Mouse (Mus musculus) heart, postnatal 0 days (tissue): ENCODE data around the gene Gipc1. TPM values are rescaled to one million over a fixed set of nuclear protein-coding genes. Genes with fewer than 3 reads are reported as not detected.

ENCODE experiments used
- ATAC-seq: fragments of 200-750 bp; cut with Nextera tagmentation; 2 replicates; pipeline ENCODE4 v1.8.0; 2017; ENCODE audit warnings: low read depth, moderate number of reproducible peaks, moderate library complexity; ENCODE audit not compliant: insufficient read depth
- DNase-seq: peaks from one replicate; pipeline ENCODE4 v3.0.0-alpha.2; 2016; ENCODE audit warnings: low spot score
- H3K27ac ChIP-seq: fragments of 300-500 bp; sonication (generic); 2 replicates; pipeline ENCODE4 v1.5.1; 2014; ENCODE audit warnings: low read depth, mild to moderate bottlenecking
- H3K27me3 ChIP-seq: fragments of 300-500 bp; sonication (generic); 2 replicates; pipeline ENCODE4 v1.6.1; 2014; ENCODE audit warnings: low read length, mixed read lengths; ENCODE audit not compliant: control insufficient read depth, insufficient read depth
- H3K36me3 ChIP-seq: fragments of 300-500 bp; sonication (generic); replicated peaks from 2 replicates; pipeline ENCODE4 v1.6.1; 2014; ENCODE audit warnings: low read length, mixed read lengths; ENCODE audit not compliant: control insufficient read depth, insufficient read depth
- H3K4me1 ChIP-seq: fragments of 300-500 bp; sonication (generic); 2 replicates; pipeline ENCODE4 v1.6.1; 2014; ENCODE audit warnings: antibody characterized with exemption; ENCODE audit not compliant: control insufficient read depth, insufficient read depth
- H3K4me2 ChIP-seq: fragments of 300-500 bp; sonication (generic); 2 replicates; pipeline ENCODE4 v1.6.1; 2014; ENCODE audit warnings: low read depth, mild to moderate bottlenecking, low read length, moderate library complexity
- H3K4me3 ChIP-seq: fragments of 300-500 bp; sonication (generic); 2 replicates; pipeline ENCODE4 v1.5.1; 2014; ENCODE audit warnings: low read depth, low read length
- H3K9ac ChIP-seq: fragments of 300-500 bp; sonication (generic); replicated peaks from 2 replicates; pipeline ENCODE4 v1.6.1; 2014; ENCODE audit warnings: low read depth, low read length, mixed read lengths
- H3K9me3 ChIP-seq: fragments of 300-500 bp; sonication (generic); replicated peaks from 2 replicates; pipeline ENCODE4 v1.6.1; 2016; ENCODE audit warnings: low read length; ENCODE audit not compliant: control insufficient read depth
- CTCF ChIP-seq: IDR thresholded peaks from 2 replicates; pipeline ENCODE4 v1.5.1; 2016; ENCODE audit warnings: antibody characterized with exemption, control low read depth, low read depth
- EP300 ChIP-seq: IDR thresholded peaks from 2 replicates; pipeline ENCODE4 v1.6.1; 2016; ENCODE audit warnings: antibody characterized with exemption, low read depth
- WGBS: fragments of 180-500 bp; shearing (Covaris S2); extraction: QIAGEN DNeasy Blood & Tissue Kit; methylation state at CpG from one replicate; pipeline ENCODE4 v1.1.7; 2014; 5-methylcytosine and 5-hydroxymethylcytosine counted together
- polyA plus RNA-seq: library from polyadenylated mRNA; unstranded; fragments of >200 nt; fragmentation: Nextera tagmentation; extraction: Ambion mirVana; gene quantifications from 2 replicates; pipeline ENCODE4 v1.2.1, GENCODE M21; 2015
- total RNA-seq: library from RNA; depleted of rRNA; stranded (reverse); fragments of >200 nt; gene quantifications from 2 replicates; pipeline ENCODE4 v1.2.3, GENCODE M21; 2014; ENCODE audit warnings: low replicate concordance; rRNA removed

Gene Gipc1
- total RNA-seq (82.2 and 82.6 TPM in 2 replicates), polyA plus RNA-seq (101 and 102 TPM in 2 replicates)

DNA sequence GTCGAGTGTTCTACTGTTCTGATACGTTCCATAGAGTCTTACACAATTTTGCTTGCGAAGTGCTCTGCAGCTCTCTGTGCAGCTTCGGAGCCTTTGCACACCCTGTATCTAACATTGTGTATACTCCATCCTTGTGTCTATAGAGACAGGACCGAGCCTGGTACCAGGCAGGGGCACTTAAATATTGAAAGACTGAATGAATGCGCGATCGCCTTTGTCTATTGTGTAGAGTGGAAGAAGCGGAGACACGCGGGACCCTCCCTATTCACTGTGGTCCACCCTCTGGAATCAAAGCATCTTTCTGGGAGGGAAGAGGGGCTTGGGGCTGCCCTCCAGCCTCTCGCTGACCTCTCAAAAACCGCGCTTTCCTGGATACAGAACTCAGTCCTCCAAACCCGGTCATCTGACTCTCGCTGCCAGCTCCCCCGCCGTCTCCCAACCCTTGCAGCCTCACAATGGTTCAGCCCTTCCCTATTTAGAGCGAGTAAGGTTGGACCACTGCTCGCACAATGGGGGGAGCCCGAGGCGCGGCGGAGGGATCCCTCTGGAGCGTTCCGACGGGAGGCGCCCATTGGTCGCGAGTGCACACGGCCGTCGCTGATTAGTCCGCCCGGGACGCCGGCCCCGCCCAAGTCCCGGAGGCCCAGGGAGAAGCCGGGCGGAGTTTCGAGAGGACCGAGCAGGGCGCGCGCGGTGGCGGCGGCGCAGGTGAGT, at the start of gene Gipc1:
Gene Gipc1 (plus strand): TSS at position 648 of the 714 bp plus-strand sequence.
- H3K4me3 ChIP-seq: peak within 1 kb of the TSS; percentile 82
- peak; percentile 94 for ATAC-seq
- no peaks in the 10 kb centered on the region; the same call in 1 of the 2 replicates for H3K36me3 ChIP-seq
- H3K27me3 ChIP-seq: no peaks in the 10 kb centered on the region
- peak within 1 kb of the TSS; percentile 74 for H3K27ac ChIP-seq
- peak within 1 kb of the TSS; percentile 75 for H3K9ac ChIP-seq
- DNase-seq: peak; percentile 97
- peak within 1 kb of the TSS; percentile 83 for H3K4me2 ChIP-seq
- WGBS: 4% methylated on average over 49 of the region's 50 CpGs
- no peak for TF ChIP-seq CTCF
- TF ChIP-seq EP300: peak; percentile 88
- peaks cover 15% of the 10 kb centered on the region for H3K4me1 ChIP-seq
- no peaks in the 10 kb centered on the region for H3K9me3 ChIP-seq

DNA sequence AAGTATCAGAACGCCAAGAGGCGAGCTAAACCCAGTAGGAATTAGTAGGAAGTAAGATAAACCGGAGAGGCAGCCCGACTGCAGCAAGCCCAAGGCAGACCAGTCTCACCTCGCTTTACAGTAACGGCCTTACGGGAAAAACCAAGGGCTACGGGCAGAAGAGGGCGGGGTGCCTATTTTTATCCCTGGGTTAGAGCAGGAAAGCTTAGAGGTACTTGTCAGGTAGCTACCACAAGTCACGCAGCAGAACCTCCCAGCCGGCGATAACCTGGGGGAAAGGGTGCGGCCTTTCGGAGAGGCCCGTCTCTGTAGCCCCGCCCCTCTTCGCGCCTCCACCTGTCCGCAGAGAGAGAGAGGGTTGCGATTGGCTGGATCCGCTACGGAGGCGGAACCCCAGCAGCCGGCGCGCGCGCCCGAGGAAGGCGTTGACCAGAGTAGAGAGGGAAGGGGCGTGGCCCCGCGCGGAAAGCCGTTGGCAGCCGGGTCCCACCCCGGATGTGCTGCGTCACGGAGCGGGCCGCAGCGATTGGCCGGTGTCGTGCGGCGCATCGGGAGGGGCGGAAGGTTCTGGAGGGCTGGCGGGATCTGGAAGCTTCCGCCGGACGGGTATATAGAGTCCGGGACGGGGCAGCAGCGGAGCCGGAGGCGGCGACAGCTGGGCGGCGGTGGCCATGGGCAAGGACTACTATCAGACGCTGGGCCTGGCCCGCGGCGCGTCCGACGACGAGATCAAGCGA, 44.6 kb upstream of the Gipc1 start, which contains the start of the genes Tecr and Dnajb1:
Gene Tecr (minus strand): TSS at position 311 of the 737 bp plus-strand sequence.
Gene Dnajb1 (plus strand): TSS at position 533 of the 737 bp plus-strand sequence.
- DNase-seq (peak; percentile 99), ATAC-seq (peak; percentile 97)
- H3K4me2 ChIP-seq: peak within 1 kb of the TSS; percentile 85
- TF ChIP-seq CTCF: no peak
- TF ChIP-seq EP300: no peak; the same call in 1 of the 2 replicates
- H3K4me3 ChIP-seq: peak within 1 kb of the TSS; percentile 93
- WGBS: under 1% methylated on average over 54 of the region's 69 CpGs
- peaks cover 15% of the 10 kb centered on the region; the same call in 1 of the 2 replicates for H3K4me1 ChIP-seq
- H3K27me3 ChIP-seq: no peaks in the 10 kb centered on the region
- H3K36me3 ChIP-seq: peaks cover 32% of the 10 kb centered on the region
- no peaks in the 10 kb centered on the region for H3K9me3 ChIP-seq
- H3K27ac ChIP-seq: peak within 1 kb of the TSS; percentile 99
- H3K9ac ChIP-seq: peak within 1 kb of the TSS; percentile 94

DNA sequence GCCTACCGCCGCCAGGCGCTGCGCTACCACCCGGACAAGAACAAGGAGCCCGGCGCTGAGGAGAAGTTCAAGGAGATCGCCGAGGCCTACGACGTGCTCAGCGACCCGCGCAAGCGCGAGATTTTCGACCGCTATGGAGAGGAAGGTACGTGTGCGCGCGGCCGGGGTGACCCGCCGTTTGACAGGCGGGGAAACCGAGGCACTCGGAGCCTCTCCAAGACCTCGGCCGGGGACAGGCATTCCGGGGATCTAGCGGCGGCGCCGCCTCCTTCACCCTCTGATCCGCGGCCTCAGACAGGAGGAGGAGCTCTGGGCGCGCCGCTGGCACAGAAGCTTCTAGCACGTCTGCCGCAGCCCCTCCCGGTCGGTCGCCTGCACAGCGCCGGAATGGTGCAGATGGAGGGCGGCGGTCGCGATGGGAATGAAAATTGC, 44.1 kb upstream of the Gipc1 start:
- Histone ChIP-seq H3K27me3 (no peaks in the 10 kb centered on the region), H3K4me2 (peak overlapping the region; percentile 85), H3K4me1 (peaks cover 15% of the 10 kb centered on the region; the same call in 1 of the 2 replicates), H3K27ac (peak overlapping the region; percentile 99), H3K9ac (peak overlapping the region; percentile 94), H3K9me3 (no peaks in the 10 kb centered on the region), H3K4me3 (peak overlapping the region; percentile 93), H3K36me3 (peaks cover 37% of the 10 kb centered on the region)
- DNase-seq (peak; percentile 80), ATAC-seq (peak; percentile 75)
- TF ChIP-seq CTCF (no peak; the same call in none of the 2 replicates), EP300 (no peak)
- WGBS: under 1% methylated on average over 48 of the region's 51 CpGs

DNA sequence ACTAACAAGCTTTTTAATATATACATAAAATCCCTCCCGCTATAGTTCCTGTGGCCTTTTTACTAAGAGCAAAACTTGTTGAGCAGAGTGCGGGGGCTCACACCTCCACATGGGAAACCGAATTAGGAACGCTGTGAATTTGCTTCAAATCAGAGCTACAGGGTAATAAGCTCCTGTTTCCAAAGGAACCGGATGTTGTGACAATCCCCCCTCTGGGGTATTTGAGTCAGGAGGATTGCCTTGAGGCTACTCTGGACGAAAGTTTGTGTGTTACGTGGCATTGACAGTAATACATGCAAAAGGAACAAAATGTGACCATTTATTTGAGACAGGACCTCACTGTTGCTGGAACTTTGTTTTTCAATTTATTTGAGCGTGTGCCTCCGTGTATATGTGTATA, 43.4 kb upstream of the Gipc1 start:
- DNase-seq (no peak), ATAC-seq (no peak)
- Histone ChIP-seq H3K4me2 (peak overlapping the region; percentile 85), H3K27ac (peak overlapping the region; percentile 99), H3K9me3 (no peaks in the 10 kb centered on the region), H3K9ac (peak overlapping the region; percentile 94), H3K36me3 (peaks cover 40% of the 10 kb centered on the region), H3K4me3 (peak overlapping the region; percentile 93), H3K4me1 (peaks cover 15% of the 10 kb centered on the region; the same call in 1 of the 2 replicates), H3K27me3 (no peaks in the 10 kb centered on the region)
- WGBS: 17% methylated on average over 9 of the region's 9 CpGs
- TF ChIP-seq CTCF (no peak), EP300 (no peak)

DNA sequence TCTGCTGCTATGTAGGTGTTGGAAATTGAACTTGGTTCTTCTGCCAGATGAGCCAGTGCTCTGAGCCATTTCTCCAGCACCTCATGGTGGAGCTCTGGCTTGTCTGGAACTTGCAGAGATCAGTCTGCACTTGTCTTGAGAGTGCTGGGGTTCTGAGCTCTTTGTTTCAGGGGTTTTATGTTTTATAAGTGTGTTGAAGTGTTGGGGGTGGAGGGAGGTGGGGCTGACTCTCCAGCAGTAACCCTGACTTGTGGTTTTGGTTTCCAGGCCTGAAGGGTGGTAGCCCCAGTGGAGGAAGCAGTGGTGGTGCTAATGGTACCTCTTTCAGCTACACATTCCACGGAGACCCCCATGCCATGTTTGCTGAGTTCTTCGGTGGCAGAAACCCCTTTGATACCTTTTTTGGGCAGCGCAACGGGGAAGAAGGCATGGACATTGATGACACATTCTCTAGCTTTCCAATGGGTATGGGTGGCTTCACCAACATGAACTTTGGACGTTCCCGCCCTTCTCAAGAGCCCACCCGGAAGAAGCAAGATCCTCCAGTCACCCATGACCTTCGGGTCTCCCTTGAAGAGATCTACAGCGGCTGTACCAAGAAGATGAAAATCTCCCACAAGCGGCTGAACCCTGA, 42.8 kb upstream of the Gipc1 start:
- Histone ChIP-seq H3K27me3 (no peaks in the 10 kb centered on the region), H3K9me3 (no peaks in the 10 kb centered on the region), H3K4me2 (peak overlapping the region; percentile 85), H3K4me3 (peak overlapping the region; percentile 93), H3K9ac (peak overlapping the region; percentile 94; the same call in 1 of the 2 replicates), H3K36me3 (peaks cover 44% of the 10 kb centered on the region), H3K27ac (no peak overlapping the region), H3K4me1 (peaks cover 15% of the 10 kb centered on the region; the same call in 1 of the 2 replicates)
- ATAC-seq: no peak
- DNase-seq: no peak
- TF ChIP-seq EP300 (no peak), CTCF (no peak)
- 84% methylated on average over 10 of the region's 10 CpGs for WGBS
